Mouse (Mus musculus) right cerebral cortex, postnatal 4 days (tissue): ENCODE results near the gene Ctc1.
"Not testable (repeated sequence)": the region's sequence is repeated elsewhere in the genome, so short reads cannot be mapped to it uniquely, and the experiment has no call there.

Experiments used
- DNase-seq: peaks from one replicate; pipeline ENCODE4 v3.0.0-alpha.2; 2022

Gene Ctc1

GRCm38 (mm10) chr11:69008182-69009121, 7.3 kb upstream of the Ctc1 start, which contains the start of gene Pfas:
Gene Pfas, minus strand, starts transcription at chr11:69008460.
- peak; percentile 97 for DNase-seq

- no peak for DNase-seq
These were observed 6.2 kb upstream of the Ctc1 start for GRCm38 (mm10) chr11:69009508-69009907.

GRCm38 (mm10) chr11:69010400-69011323, 5.0 kb upstream of the Ctc1 start:
- DNase-seq = no peak

- DNase-seq = not testable (repeated sequence)
These were observed 4.3 kb upstream of the Ctc1 start for GRCm38 (mm10) chr11:69011445-69011844.

DNA sequence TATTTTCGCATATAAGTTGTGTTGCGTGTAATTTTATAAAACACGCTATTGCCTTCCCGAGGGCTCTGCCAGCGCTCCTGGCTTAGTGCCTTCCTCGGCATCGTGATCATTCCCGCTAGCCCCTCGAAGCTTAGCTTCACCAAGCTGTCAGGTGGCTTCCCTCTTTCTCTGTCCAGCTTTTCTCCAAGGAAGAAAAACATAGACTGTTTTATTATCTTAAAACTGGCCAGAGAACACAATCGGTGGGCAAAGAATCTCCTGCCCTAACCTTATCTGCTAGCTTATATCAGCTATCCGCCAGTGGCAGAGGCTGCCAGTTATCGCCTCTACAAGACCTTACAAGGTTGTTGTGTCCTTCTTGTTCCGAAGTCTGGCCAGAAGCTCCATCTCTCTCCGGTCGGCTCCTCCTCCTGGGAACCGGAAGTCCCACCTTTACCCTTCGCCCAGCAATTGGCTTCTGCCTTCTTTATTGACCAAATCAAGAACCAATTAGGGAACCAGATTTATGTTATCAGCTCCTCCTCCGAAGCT, 3.6 kb upstream of the Ctc1 start:
- peak; percentile 75 for DNase-seq

GRCm38 (mm10) chr11:69016755-69017154, 1.0 kb downstream of the Ctc1 start:
- no peak for DNase-seq

- DNase-seq = no peak
These were observed 5.0 kb downstream of the Ctc1 start for GRCm38 (mm10) chr11:69020691-69021090.

- no peak for DNase-seq
These were observed 10.9 kb downstream of the Ctc1 start for GRCm38 (mm10) chr11:69026562-69026961.

DNA sequence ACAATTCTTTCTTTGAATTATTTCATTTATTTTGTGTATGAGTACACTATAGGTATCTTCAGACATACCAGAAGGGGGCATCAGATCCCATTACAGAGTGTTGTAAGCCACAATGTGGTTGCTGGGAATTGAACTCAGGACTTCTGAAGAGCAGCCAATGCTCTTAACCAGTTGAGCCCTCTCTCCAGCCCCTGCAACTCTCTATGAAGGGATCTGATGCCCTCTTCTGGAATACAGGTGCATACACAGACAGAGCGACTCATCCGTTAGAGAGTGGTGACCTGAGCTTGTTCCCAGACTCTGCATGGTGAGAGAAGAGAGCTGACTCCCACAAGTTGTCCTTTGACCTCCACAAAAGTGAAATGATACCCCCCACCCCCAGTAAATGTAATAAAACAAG, 13.1 kb downstream of the Ctc1 start:
- DNase-seq = no peak

DNA sequence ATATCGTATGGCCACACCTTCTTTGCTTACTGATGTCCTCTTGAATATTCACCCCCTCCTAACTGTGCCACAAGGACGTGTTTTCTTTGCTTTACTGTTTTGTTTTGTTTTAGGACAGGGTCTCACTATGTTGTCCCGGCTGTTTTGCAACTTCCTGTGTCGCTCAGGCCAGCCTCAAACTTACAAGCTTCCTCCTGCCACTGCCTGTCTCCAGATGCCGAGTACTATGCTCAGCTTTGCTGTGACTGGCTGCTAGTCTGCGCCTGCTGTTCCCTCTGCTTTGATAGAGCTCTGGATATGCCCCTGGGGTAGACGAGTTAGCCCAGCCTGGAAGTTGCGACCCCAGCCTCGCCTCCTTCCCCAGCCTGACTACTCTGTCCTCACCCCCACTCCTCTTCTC, 17.8 kb downstream of the Ctc1 start:
- DNase-seq = no peak

- no peak for DNase-seq
These were observed 18.9 kb downstream of the Ctc1 start for GRCm38 (mm10) chr11:69034585-69034984.

DNA sequence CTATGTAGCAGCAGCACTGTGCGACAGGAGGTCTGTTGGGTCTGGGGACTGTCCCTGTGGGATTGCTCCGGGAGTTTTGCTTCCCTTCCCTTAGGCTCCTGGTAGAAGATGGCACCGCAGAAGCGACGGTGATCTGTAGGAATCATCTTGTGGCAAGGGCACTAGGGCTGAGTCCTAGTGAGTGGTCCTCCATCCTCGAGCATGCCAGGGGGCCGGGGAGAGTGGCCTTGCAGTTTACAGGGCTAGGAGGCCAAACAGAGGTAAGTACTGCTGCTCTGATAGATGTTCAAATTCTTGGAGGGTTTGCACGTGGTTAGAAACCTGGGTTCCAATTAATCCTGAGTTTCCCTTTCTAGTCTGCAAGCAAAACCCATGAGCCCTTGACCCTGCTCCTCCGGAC, 19.7 kb downstream of the Ctc1 start:
- DNase-seq = no peak

GRCm38 (mm10) chr11:69035849-69036248, 20.1 kb downstream of the Ctc1 start:
- DNase-seq = peak; percentile 73

- DNase-seq = peak; percentile 84
These were observed 20.9 kb downstream of the Ctc1 start for GRCm38 (mm10) chr11:69036486-69037230.

DNA sequence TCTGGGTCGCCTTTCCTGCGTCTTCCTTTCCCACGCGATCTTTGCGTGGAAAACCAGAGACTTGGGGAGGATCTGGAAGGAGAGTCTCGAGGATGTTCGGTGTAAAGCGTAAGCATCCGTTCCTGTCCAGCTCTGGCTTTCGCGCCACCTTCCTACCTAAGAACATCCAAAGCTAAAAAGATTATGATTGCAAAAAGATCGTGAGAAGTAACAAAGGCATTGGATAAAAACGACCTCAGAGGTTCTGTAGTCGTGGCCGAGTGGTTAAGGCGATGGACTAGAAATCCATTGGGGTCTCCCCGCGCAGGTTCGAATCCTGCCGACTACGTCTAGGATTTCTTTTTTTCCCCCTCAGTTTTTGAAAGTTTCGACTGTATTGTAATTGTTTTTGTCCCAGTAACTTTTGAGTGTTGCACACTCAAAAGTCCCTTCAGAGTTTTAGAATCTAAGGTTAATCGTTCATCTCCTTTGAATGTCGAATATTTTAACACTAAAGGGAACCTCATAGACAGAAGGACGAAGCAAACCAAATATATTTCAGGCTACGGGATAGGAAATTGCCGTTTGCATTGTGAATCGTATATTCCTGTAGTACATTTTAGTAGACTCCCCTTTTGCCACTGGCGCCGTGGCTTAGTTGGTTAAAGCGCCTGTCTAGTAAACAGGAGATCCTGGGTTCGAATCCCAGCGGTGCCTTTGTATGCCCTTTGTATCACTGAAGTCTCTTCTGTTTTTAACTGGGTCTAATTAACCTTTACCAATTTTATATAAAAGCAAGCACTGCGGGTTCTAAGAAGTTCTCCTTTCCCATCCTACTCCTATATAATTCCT, 21.7 kb downstream of the Ctc1 start:
- peak; percentile 76 for DNase-seq

GRCm38 (mm10) chr11:69038173-69038572, 22.5 kb downstream of the Ctc1 start:
- no peak for DNase-seq

DNA sequence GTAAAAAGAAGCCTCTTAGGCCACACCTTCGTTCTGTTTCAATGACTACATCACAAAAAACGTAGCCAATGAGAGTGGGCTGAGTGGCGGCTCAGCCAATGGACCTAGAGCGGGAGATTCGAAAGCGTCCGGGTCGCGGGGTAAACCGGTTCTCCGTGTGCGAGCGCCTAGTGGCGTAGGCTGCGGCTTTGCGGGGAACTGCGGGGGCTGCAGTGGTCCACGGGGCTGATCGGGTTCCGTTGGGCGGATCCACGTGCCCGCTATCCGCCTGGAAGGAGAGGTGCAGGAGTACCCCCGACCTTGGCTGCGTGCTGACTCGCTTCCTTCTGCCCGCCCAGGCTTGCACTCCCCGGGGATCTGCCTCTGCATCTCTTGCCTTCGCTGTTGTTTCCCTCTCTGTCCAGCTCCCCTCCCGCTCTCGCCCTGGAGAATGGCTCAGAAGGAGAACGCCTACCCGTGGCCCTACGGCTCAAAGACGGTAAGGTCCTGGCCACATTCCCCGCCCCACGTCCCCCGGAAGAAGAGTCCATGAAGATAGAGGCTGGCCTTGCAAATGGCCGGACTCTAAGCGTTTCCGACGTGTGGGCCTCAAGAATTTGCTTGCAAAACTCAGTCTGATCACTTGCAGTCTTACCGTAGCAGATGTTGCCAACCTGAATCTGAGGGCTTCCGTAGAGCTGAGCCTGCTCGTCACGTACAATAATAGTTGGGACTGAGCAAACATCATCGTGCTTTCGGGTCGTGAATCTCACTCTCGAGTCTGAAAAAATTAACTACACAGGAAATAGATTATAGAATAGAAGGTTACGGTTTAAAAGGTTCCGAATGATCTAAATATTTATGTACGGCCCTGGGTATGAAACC, 30.1 kb downstream of the Ctc1 start, which contains the start of gene Aurkb:
Aurkb (plus strand) TSS at position 117 of the 864 bp plus-strand sequence.
- DNase-seq = peak; percentile 88

DNA sequence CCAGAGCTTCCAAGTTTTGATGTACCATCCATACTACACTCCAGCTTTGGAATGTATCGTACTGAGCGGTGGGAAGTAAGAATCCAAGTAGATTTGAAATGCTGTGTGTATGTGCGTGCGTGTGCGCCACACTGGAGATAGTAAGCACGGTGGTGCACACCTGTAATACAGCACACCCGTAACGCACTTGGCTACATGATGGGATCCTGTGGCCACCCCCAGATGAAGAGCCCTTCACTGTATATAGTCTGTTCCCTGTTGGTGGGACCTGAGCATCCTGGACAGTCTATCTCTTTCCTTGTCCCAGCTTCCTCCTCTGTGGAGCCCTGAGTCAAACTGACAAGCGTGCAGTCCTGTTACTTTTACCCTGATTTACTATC, 30.7 kb downstream of the Ctc1 start:
- DNase-seq = no peak

GRCm38 (mm10) chr11:69047592-69047991, 31.9 kb downstream of the Ctc1 start:
- DNase-seq = no peak

DNA sequence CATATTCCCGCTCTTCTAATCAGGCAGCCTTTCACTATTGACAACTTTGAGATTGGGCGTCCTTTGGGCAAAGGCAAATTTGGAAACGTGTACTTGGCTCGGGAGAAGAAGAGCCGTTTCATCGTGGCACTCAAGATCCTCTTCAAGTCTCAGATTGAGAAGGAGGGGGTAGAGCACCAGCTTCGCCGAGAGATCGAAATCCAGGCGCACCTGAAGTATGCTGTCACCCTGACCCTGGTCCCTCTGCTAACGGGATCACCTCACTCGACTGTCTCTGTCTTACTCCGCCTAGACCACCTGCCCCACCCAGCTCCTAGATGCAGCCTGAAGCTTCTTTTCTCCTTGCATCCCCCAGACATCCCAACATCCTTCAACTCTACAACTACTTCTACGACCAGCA, 32.4 kb downstream of the Ctc1 start:
- DNase-seq = no peak
